Mouse (Mus musculus) neural tube, embryonic 13.5 days (tissue): ENCODE measurements at regions not wholly inside any gene's neighbourhood (a gene's known extent, or its start where the extent isn't known, plus 50 kb on each side); places are given as distances from the start of the nearest gene placed in this dataset.

Experiments
- ATAC-seq: fragments of 200-750 bp; cut with Nextera tagmentation; 2 replicates; pipeline ENCODE4 v1.8.0; 2017; ENCODE audit warnings: low read depth, mild to moderate bottlenecking, moderate TSS enrichment, moderate library complexity
- H3K27ac ChIP-seq: fragments of 300-500 bp; sonication (generic); replicated peaks from 2 replicates; pipeline ENCODE4 v1.5.1; 2015; ENCODE audit warnings: moderate library complexity, mild to moderate bottlenecking, inconsistent platforms
- H3K27me3 ChIP-seq: fragments of 300-500 bp; sonication (generic); 2 replicates; pipeline ENCODE4 v1.6.1; 2015; ENCODE audit warnings: mild to moderate bottlenecking, inconsistent platforms
- H3K36me3 ChIP-seq: fragments of 300-500 bp; sonication (generic); 2 replicates; pipeline ENCODE4 v1.6.1; 2015; ENCODE audit warnings: mild to moderate bottlenecking, inconsistent platforms
- H3K4me1 ChIP-seq: fragments of 300-500 bp; sonication (generic); replicated peaks from 2 replicates; pipeline ENCODE4 v1.6.1; 2015; ENCODE audit warnings: inconsistent platforms
- H3K4me2 ChIP-seq: fragments of 300-500 bp; sonication (generic); 2 replicates; pipeline ENCODE4 v1.6.1; 2015; ENCODE audit warnings: inconsistent platforms, mild to moderate bottlenecking, moderate library complexity
- H3K4me3 ChIP-seq: fragments of 300-500 bp; sonication (generic); 2 replicates; pipeline ENCODE4 v1.5.1; 2015; ENCODE audit warnings: mild to moderate bottlenecking, inconsistent platforms
- H3K9ac ChIP-seq: fragments of 300-500 bp; sonication (generic); 2 replicates; pipeline ENCODE4 v1.6.1; 2015; ENCODE audit warnings: moderate library complexity, mild to moderate bottlenecking, inconsistent platforms
- H3K9me3 ChIP-seq: fragments of 300-500 bp; sonication (generic); 2 replicates; pipeline ENCODE4 v1.6.1; 2016; ENCODE audit warnings: inconsistent platforms
- WGBS: fragments of 180-500 bp; shearing (Covaris S2); methylation state at CpG from one replicate; pipeline ENCODE4 v1.1.7; 2015; 5-methylcytosine and 5-hydroxymethylcytosine counted together

DNA sequence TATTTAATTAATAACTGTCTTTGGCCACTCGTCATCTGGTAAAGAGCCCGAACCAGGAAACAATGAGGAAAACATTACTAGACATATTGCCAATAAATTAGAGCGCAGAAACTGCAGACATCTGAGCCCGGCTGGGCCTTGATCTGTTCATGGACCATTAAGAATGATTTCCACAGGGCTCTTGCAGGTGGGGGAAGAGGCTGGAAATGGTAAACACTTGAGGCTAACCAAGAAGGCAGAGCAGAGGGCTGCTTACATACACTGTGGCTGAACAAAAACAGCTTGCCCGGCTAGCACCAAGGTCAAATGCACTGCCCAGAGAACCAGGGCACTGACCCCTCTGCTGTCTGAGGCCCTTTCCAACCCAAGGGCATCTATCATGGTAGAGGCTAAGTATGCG is 115.5 kb upstream of the Twist2 start:
- H3K4me3 ChIP-seq, result no peak overlapping the region
- no peak overlapping the region for H3K4me2 ChIP-seq
- no peaks in the 10 kb centered on the region for H3K36me3 ChIP-seq
- no peak overlapping the region for H3K9ac ChIP-seq
- 53% methylated on average over 6 of the region's 6 CpGs for WGBS
- peaks cover 15% of the 10 kb centered on the region for H3K4me1 ChIP-seq
- H3K27me3 ChIP-seq, result no peaks in the 10 kb centered on the region
- no peaks in the 10 kb centered on the region for H3K9me3 ChIP-seq
- H3K27ac ChIP-seq, result 0 out of 2 replicates have a peak overlapping the region, but pooled peaks have one; percentile 33
- ATAC-seq, result 0 out of 2 replicates have a peak, but pooled peaks have one; percentile 36

DNA sequence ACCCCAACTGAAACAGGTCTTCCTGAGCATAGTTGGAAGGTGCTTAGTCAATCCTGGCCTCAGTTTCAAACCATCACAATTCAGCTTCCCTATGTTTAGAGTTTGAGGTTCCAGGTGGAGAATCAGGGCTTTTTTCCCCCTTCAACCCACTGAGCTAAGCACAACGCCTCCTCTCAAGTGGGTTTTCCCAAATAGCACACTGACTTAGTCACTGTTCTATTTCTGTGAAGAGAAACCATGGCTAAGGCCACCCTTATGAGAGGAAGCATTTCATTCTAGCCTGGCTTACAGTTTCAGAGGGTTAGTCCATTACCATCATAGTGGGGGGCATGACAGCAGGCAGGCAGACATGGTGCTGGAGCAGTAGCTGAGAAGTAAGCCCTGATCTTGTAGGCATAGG is 109.7 kb upstream of the Twist2 start:
- Histone ChIP-seq H3K27me3 (no peaks in the 10 kb centered on the region), H3K27ac (no peak overlapping the region), H3K9me3 (0 out of 2 replicates have a peak, but pooled peaks cover 5% of the 10 kb centered on the region), H3K4me1 (no peaks in the 10 kb centered on the region), H3K4me3 (no peak overlapping the region), H3K4me2 (no peak overlapping the region), H3K9ac (no peak overlapping the region), H3K36me3 (no peaks in the 10 kb centered on the region)
- no peak for ATAC-seq
- WGBS, result 87% methylated on average over 1 of the region's 1 CpGs

DNA sequence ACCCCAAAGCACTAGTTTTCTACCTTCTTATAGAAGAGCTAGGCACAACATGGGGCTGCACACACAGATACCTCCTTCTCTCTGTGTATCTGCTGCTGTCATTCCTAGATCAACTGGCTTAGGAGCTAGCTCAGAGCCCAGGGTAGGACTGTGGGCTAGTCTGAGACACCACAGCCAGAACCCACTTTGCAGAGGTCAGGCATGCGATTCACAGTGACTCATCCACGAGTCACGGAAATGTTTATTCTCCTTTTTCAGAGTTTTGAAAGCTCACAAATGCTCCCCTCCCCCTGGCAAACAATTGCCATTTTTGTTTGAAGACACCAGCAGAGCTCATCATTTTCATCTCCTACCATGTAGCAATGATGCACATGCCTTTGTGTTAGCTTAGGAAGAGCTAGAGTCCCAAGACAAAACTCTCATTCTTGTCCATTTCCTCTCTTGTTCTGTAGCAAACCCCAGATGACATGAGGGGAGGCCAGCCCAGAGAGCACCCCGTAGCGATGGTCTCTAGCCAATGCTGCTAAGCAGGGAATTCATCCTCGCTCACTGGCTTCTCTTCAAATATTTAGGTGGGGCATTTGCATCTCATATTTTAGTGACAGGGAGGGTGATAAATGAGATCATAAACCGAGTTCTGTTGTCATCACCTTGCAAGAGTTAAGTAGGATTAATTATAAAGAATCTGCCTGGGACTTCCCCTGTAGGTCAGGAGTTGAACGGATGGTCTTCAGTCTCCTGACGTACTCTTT is 108.4 kb upstream of the Twist2 start:
- Histone ChIP-seq H3K4me3 (no peak overlapping the region), H3K27ac (no peak overlapping the region), H3K9me3 (0 out of 2 replicates have a peak, but pooled peaks cover 5% of the 10 kb centered on the region), H3K4me2 (no peak overlapping the region), H3K36me3 (no peaks in the 10 kb centered on the region), H3K9ac (no peak overlapping the region), H3K27me3 (no peaks in the 10 kb centered on the region), H3K4me1 (no peaks in the 10 kb centered on the region)
- 84% methylated on average over 9 of the region's 9 CpGs for WGBS
- ATAC-seq, result no peak

DNA sequence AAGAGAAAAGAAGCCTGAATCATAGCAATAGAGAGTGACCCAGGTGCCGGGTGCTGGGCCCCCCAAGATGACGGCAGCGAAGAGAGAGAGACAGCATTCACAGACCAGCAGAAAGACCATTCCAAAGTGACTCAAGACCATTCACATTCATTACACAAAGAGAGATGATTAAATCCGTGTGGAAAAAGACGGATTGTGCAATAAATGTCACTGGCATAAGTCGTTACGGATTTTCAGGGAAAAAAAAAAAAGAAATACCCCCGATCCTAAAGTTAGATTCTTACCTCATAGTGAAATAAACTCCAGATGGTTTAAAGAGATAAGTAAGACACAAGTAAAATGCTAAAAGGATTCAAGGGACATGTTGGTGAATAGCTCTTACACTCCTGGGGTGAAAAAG is 104.2 kb upstream of the Twist2 start:
- Histone ChIP-seq H3K9me3 (0 out of 2 replicates have a peak, but pooled peaks cover under 1% of the 10 kb centered on the region), H3K36me3 (no peaks in the 10 kb centered on the region), H3K27ac (no peak overlapping the region), H3K4me1 (no peaks in the 10 kb centered on the region), H3K4me2 (no peak overlapping the region), H3K27me3 (no peaks in the 10 kb centered on the region), H3K9ac (no peak overlapping the region), H3K4me3 (no peak overlapping the region)
- no peak for ATAC-seq
- WGBS, result 54% methylated on average over 8 of the region's 8 CpGs

DNA sequence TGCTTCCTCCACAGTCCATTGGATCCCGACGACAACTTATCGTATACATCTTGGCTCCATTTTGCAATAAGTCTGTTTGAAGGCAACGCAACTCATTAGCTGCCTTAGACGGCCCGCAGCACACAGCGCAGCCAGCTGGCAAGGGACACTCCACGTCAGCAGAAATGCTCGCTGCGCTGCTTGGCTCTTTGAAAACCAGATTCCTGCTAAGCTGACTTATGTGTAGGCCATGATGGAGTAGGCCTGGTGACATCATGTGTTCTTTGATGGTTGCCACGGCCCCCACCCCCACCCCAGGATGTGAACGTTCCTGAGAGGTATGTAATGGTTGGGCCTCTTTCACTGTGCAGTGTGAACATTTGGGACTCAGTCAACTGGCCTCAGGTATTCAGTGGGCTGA is 99.8 kb upstream of the Twist2 start:
- Histone ChIP-seq H3K36me3 (no peaks in the 10 kb centered on the region), H3K4me1 (no peaks in the 10 kb centered on the region), H3K27me3 (no peaks in the 10 kb centered on the region), H3K27ac (no peak overlapping the region), H3K4me3 (no peak overlapping the region), H3K9ac (no peak overlapping the region), H3K9me3 (no peaks in the 10 kb centered on the region), H3K4me2 (no peak overlapping the region)
- 85% methylated on average over 12 of the region's 12 CpGs for WGBS
- no peak for ATAC-seq

DNA sequence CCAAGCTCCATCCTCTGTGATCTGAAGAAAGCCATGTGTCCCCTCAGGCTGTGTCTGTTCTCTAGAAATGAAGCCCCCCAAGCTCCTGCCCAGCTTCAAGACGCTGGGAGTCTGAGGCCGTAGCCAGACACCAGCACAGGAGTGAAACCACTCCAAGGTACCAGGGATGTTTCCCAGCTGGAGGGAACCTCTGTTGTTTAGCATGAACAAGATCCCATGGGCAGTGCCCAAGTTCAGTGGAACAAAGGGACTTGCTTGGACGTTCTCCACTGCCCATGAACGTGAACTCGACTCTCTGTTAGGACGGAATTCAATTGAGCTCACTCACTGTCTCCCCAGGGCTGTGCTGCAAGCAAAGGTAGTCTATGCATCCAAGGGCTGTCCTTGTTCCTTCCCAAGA is 99.2 kb upstream of the Twist2 start:
- 90% methylated on average over 6 of the region's 6 CpGs for WGBS
- no peaks in the 10 kb centered on the region for H3K9me3 ChIP-seq

DNA sequence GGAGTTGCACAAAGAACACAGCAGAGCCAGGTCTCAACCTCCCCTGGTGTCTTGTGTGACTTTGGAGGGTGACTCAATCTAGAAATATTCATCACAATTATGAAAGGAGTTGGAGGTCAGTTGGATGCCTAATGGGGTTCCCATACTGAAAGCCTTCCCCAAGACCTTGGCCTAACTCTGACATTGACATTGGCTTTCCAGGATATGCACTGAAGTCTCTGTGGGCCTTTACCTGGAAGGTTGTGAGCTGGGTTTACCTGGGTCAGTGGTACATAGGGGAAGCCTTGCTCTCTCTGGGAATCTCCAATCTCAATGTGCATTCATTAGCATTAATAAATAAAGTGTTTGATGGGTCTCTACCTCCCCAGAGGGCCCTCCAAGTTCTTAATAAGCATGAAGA is 98.5 kb upstream of the Twist2 start:
- no peak overlapping the region for H3K9ac ChIP-seq
- no peak for ATAC-seq

More for the DNA sequence above, 99.2 kb upstream of the Twist2 start:
- no peak for ATAC-seq
- no peaks in the 10 kb centered on the region for H3K4me1 ChIP-seq
- no peak overlapping the region for H3K27ac ChIP-seq
- H3K4me3 ChIP-seq, result no peak overlapping the region
- H3K9ac ChIP-seq, result no peak overlapping the region
- H3K36me3 ChIP-seq, result no peaks in the 10 kb centered on the region
- no peak overlapping the region for H3K4me2 ChIP-seq
- H3K27me3 ChIP-seq, result no peaks in the 10 kb centered on the region

DNA sequence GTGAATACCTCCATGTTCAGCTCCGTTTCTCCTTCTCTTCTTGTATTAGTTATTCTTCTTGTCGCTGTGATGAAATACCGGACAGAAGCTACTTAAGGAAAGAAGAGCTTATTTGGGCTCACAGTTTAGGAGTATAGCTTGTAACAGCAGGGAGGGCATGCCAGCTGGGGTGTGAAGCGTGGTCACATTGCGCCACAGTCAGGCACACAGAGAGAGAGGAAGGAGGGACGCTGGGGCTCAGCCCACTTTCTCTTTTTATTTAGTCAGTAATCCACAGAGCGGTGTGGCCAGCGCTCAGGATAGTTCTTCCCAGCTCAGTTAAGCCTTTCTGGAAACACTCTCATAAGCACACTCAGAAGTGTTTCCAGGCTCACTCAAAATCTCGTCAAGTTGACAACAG is 95.8 kb upstream of the Twist2 start:
- Histone ChIP-seq H3K9ac (no peak overlapping the region), H3K36me3 (no peaks in the 10 kb centered on the region), H3K9me3 (no peaks in the 10 kb centered on the region), H3K4me3 (no peak overlapping the region), H3K4me2 (no peak overlapping the region), H3K27me3 (no peaks in the 10 kb centered on the region), H3K4me1 (no peaks in the 10 kb centered on the region), H3K27ac (no peak overlapping the region)
- 85% methylated on average over 9 of the region's 9 CpGs for WGBS
- no peak for ATAC-seq

More for the DNA sequence above, 98.5 kb upstream of the Twist2 start:
- H3K27ac ChIP-seq, result no peak overlapping the region
- H3K4me3 ChIP-seq, result no peak overlapping the region
- no peaks in the 10 kb centered on the region for H3K4me1 ChIP-seq
- H3K36me3 ChIP-seq, result no peaks in the 10 kb centered on the region
- H3K4me2 ChIP-seq, result no peak overlapping the region
- H3K9me3 ChIP-seq, result no peaks in the 10 kb centered on the region
- no peaks in the 10 kb centered on the region for H3K27me3 ChIP-seq

DNA sequence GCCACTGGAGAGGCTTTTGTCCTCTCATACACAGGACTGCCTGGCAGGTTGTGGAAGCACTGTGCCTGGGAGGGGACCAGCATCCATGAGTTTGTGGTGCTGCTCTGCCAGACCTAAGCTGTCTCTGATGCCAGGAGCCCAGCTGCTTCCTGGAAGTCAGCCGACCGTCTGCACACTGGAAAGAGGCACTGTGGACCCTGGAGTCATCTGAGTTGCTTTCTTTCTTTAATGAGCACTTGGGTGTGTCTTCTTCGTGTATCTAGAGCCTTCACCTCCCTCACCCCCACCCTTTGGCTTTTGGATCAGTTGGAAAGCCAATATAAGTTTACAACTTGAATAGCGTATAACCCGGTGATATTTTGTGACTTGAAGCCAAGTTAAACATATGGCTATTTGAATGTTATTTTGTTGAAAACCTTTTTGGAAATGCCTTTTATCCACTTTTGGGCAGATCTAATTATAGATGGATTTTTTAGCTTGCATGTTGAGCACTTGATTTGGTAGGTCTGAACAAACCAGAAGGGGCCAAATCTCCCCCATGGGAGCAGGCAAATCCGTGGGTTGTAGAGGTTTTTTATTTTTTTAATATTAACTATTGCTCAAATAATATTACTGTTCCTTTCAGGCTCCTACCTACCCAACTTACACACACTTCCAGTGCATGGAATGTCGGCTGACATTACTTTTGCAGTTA is 92.6 kb upstream of the Twist2 start:
- WGBS, result 69% methylated on average over 7 of the region's 7 CpGs
- Histone ChIP-seq H3K27me3 (no peaks in the 10 kb centered on the region), H3K4me2 (no peak overlapping the region), H3K27ac (no peak overlapping the region), H3K9ac (no peak overlapping the region), H3K4me1 (no peaks in the 10 kb centered on the region), H3K9me3 (no peaks in the 10 kb centered on the region), H3K4me3 (no peak overlapping the region), H3K36me3 (no peaks in the 10 kb centered on the region)
- no peak for ATAC-seq

DNA sequence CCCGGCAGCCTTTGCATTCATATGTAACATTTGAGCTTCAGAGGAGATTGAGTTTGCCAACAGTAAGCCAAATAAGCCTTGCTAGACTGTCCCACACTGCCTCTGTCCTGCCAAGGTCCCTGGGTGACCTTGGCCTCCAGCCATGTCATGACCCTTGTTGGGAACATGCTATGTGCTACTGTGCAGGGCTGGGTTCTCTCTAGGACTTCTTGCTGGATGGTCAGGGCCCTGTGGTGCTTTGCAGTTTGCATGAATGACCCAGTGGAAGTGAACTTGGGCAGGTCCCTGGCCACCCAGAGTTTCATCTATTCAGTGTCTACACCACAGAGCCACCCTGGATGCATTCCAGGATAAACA is 92.0 kb upstream of the Twist2 start:
- WGBS, result 85% methylated on average over 1 of the region's 1 CpGs
- Histone ChIP-seq H3K4me3 (no peak overlapping the region), H3K36me3 (no peaks in the 10 kb centered on the region), H3K27ac (no peak overlapping the region), H3K9me3 (no peaks in the 10 kb centered on the region), H3K9ac (no peak overlapping the region), H3K4me1 (no peaks in the 10 kb centered on the region), H3K4me2 (no peak overlapping the region), H3K27me3 (no peaks in the 10 kb centered on the region)
- ATAC-seq, result no peak

DNA sequence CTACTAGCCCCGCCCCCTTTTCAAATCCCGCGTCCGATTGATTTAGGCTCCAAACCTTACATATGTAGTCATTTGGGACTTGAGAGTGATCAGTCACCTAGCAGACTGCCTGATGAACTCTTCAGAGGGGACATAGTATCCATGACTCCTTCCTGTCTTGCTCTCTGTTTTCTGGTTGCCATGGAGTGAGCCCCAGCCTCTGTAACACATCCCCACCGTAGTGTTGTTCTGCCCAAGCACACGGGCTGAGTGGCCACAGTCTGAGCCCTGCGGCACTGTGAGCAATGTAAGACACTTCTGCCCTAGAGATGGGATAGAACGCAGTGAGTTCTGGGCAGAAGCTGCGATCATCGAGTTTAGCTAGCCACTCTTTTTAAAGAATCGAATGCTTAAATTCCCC is 88.1 kb upstream of the Twist2 start:
- ATAC-seq, result no peak
- no peaks in the 10 kb centered on the region for H3K27me3 ChIP-seq
- H3K9me3 ChIP-seq, result no peaks in the 10 kb centered on the region
- no peaks in the 10 kb centered on the region for H3K36me3 ChIP-seq
- H3K4me1 ChIP-seq, result no peaks in the 10 kb centered on the region
- H3K4me3 ChIP-seq, result no peak overlapping the region
- H3K4me2 ChIP-seq, result no peak overlapping the region
- H3K27ac ChIP-seq, result no peak overlapping the region
- WGBS, result 91% methylated on average over 11 of the region's 11 CpGs
- no peak overlapping the region for H3K9ac ChIP-seq

DNA sequence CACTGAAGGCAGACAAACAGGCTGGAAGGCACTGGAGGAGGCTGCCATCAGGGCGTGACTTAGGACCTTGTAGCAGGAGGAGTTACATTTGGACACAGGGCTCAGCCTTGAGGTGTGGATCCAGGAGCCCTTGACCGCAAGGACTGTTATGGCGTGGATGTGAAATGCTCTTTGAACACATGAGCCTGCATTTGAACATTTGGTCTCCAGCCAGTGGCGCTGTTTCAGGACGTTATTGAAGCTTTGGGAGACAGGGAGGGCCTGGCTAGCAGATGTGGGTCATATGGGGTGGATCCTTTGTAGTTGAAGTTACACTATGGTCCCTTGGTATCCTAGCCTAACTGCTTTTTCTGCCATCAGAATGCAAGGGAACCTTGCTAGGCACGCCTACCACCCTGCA is 87.0 kb upstream of the Twist2 start:
- H3K4me1 ChIP-seq, result no peaks in the 10 kb centered on the region
- no peaks in the 10 kb centered on the region for H3K9me3 ChIP-seq
- no peak overlapping the region for H3K9ac ChIP-seq
- H3K4me2 ChIP-seq, result no peak overlapping the region
- no peaks in the 10 kb centered on the region for H3K27me3 ChIP-seq
- 83% methylated on average over 6 of the region's 6 CpGs for WGBS
- no peaks in the 10 kb centered on the region for H3K36me3 ChIP-seq
- H3K27ac ChIP-seq, result no peak overlapping the region
- ATAC-seq, result no peak
- no peak overlapping the region for H3K4me3 ChIP-seq

DNA sequence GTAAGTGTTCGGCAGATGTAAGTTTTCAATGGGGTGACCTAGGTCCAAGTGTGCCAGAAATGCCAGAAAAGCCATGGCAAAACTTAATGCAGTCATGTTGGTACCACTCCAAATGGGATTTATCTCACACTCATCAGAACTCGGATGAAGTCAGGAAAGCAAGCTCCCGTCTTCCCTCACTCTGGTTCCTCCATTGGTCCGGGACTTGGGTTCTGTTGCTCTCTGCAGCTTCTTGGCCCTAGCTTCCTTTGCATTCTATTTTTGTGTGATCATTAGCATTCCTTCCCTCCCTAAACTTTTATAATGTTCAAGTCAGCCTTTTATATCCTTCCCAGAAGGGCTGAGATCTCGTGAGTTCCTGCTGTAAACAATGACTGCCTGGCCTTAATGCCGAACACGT is 85.9 kb upstream of the Twist2 start:
- H3K36me3 ChIP-seq, result no peaks in the 10 kb centered on the region
- no peaks in the 10 kb centered on the region for H3K9me3 ChIP-seq
- H3K9ac ChIP-seq, result no peak overlapping the region
- H3K4me1 ChIP-seq, result no peaks in the 10 kb centered on the region
- no peaks in the 10 kb centered on the region for H3K27me3 ChIP-seq
- WGBS, result 82% methylated on average over 7 of the region's 7 CpGs
- no peak overlapping the region for H3K4me2 ChIP-seq
- no peak overlapping the region for H3K4me3 ChIP-seq
- no peak for ATAC-seq
- H3K27ac ChIP-seq, result no peak overlapping the region
